In the genomic region with DNA sequence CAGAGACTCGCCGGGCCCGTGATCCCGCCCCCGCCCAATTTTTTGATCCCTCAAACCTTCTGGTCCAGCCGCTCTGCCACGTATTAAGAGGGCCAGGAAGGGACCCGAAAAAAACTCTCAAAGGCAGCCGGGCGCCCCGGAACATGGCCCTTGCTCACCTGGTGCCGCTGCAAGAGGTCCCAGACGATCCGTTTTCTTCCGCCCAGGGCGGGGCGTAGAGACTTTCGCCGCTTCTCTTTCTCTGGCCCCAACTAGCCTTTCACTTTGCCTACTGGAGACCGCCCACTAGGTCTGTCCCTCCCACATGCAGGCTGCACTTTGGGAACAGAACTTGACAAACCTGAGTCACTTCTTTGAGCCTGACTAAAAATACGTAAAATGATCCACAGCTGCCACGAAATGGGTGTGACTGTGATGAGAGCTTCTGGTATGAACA, we compare ENCODE assay signal across 8 mouse cellular contexts. TPM values are rescaled to one million over a fixed set of nuclear protein-coding genes. Genes with fewer than 3 reads are reported as not detected.
DNase-seq lines count a peak whose midpoint lies in the region; ATAC-seq lines count a peak whose summit lies in the region.

No protein-coding gene starts in this region.

- peak overlapping the region; percentile 88 for H3K27ac ChIP-seq in embryonic facial prominence, embryonic 15.5 days (replicated peaks)
- H3K27ac ChIP-seq in heart, embryonic 13.5 days (replicated peaks): peak overlapping the region; percentile 72
- peak overlapping the region; percentile 78 for H3K27ac ChIP-seq in kidney, embryonic 16.5 days (ENCODE audit: low read length)

- H3K27me3 ChIP-seq in embryonic facial prominence, embryonic 15.5 days: no peaks in the 10 kb centered on the region
- no peaks in the 10 kb centered on the region for H3K27me3 ChIP-seq in heart, embryonic 13.5 days (replicated peaks)
- H3K27me3 ChIP-seq in kidney, embryonic 16.5 days (ENCODE audit: insufficient read depth, low read length): no peaks in the 10 kb centered on the region

- 4% methylated on average over 22 of the region's 22 CpGs for WGBS in embryonic facial prominence, embryonic 15.5 days
- 2% methylated on average over 22 of the region's 22 CpGs for WGBS in heart, embryonic 13.5 days
- whole genome bisulfite sequencing in kidney, embryonic 16.5 days: under 1% methylated on average over 22 of the region's 22 CpGs

- peak; percentile 46 for ATAC-seq in embryonic facial prominence, embryonic 15.5 days (ENCODE audit: insufficient number of reproducible peaks, low FRiP score, low TSS enrichment, low read depth)
- ATAC-seq in heart, embryonic 13.5 days (ENCODE audit: extremely low read depth, insufficient number of reproducible peaks, low FRiP score, low TSS enrichment): 0 out of 2 replicates have a peak, but pooled peaks have one; percentile 23
- ATAC-seq in kidney, embryonic 16.5 days (ENCODE audit: low FRiP score, low TSS enrichment): peak; percentile 68

- H3K4me1 ChIP-seq in embryonic facial prominence, embryonic 15.5 days: peaks cover 40% of the 10 kb centered on the region
- peaks cover 55% of the 10 kb centered on the region for H3K4me1 ChIP-seq in heart, embryonic 13.5 days
- peaks cover 24% of the 10 kb centered on the region for H3K4me1 ChIP-seq in kidney, embryonic 16.5 days (ENCODE audit: insufficient read depth, low read length)

- peak overlapping the region; percentile 62 for H3K4me3 ChIP-seq in embryonic facial prominence, embryonic 15.5 days (replicated peaks)
- H3K4me3 ChIP-seq in heart, embryonic 13.5 days: peak overlapping the region; percentile 73
- peak overlapping the region; percentile 75 for H3K4me3 ChIP-seq in kidney, embryonic 16.5 days (ENCODE audit: low read length)

- DNase-seq in 3T3-L1 (ENCODE audit: low read depth, low spot score): peak; percentile 95
- peak; percentile 85 for DNase-seq in ZHBTc4 (ENCODE audit: low read depth, low spot score)
- DNase-seq in lung, postnatal 10 days: peak; percentile 89
- DNase-seq in ovary, adult 18-20 months (ENCODE audit: low spot score): peak; percentile 68
- peak; percentile 54 for DNase-seq in thymus, postnatal 25 days

- no peaks in the 10 kb centered on the region for H3K9me3 ChIP-seq in embryonic facial prominence, embryonic 15.5 days (replicated peaks)
- H3K9me3 ChIP-seq in heart, embryonic 13.5 days: no peaks in the 10 kb centered on the region
- no peaks in the 10 kb centered on the region for H3K9me3 ChIP-seq in kidney, embryonic 16.5 days (ENCODE audit: low read length)

- H3K4me2 ChIP-seq in embryonic facial prominence, embryonic 15.5 days (replicated peaks): peak overlapping the region; percentile 57
- peak overlapping the region; percentile 81 for H3K4me2 ChIP-seq in heart, embryonic 13.5 days
- H3K4me2 ChIP-seq in kidney, embryonic 16.5 days (replicated peaks; ENCODE audit: low read depth, low read length): peak overlapping the region; percentile 68

- peak overlapping the region; percentile 58 for H3K9ac ChIP-seq in embryonic facial prominence, embryonic 15.5 days
- H3K9ac ChIP-seq in heart, embryonic 13.5 days: peak overlapping the region; percentile 89
- H3K9ac ChIP-seq in kidney, embryonic 16.5 days (replicated peaks; ENCODE audit: low read length): peak overlapping the region; percentile 73

- H3K36me3 ChIP-seq in embryonic facial prominence, embryonic 15.5 days: peaks cover 20% of the 10 kb centered on the region
- H3K36me3 ChIP-seq in heart, embryonic 13.5 days: peaks cover 30% of the 10 kb centered on the region
- peaks cover 23% of the 10 kb centered on the region for H3K36me3 ChIP-seq in kidney, embryonic 16.5 days (ENCODE audit: insufficient read depth, low read length)

RNA-seq across cellular contexts. Expression of a gene that starts 4.1 kb away (rescaled TPM):
- polyA plus RNA-seq in embryonic facial prominence, embryonic 15.5 days (2015; fragmentation: Nextera tagmentation; extraction: Ambion mirVana): 210 and 216 TPM in 2 replicates
- polyA plus RNA-seq in heart, embryonic 13.5 days (2015; fragmentation: Nextera tagmentation; extraction: Ambion mirVana): 92.2 and 102 TPM in 2 replicates
- 141 and 155 TPM in 2 replicates for polyA plus RNA-seq in kidney, embryonic 16.5 days (2015; fragmentation: Nextera tagmentation; extraction: Ambion mirVana)

RNA-seq across cellular contexts. Expression of a gene that starts 25.3 kb away (rescaled TPM):
- 180 and 183 TPM in 2 replicates for polyA plus RNA-seq in embryonic facial prominence, embryonic 15.5 days (2015; fragmentation: Nextera tagmentation; extraction: Ambion mirVana)
- 67.5 and 90.7 TPM in 2 replicates for polyA plus RNA-seq in heart, embryonic 13.5 days (2015; fragmentation: Nextera tagmentation; extraction: Ambion mirVana)
- polyA plus RNA-seq in kidney, embryonic 16.5 days (2015; fragmentation: Nextera tagmentation; extraction: Ambion mirVana): 40.3 and 78.3 TPM in 2 replicates

RNA-seq across cellular contexts. Expression of a gene that starts 25.4 kb away (rescaled TPM):
- 11.2 and 14.7 TPM in 2 replicates for polyA plus RNA-seq in embryonic facial prominence, embryonic 15.5 days (2015; fragmentation: Nextera tagmentation; extraction: Ambion mirVana)
- 3.1 and 3.3 TPM in 2 replicates for polyA plus RNA-seq in heart, embryonic 13.5 days (2015; fragmentation: Nextera tagmentation; extraction: Ambion mirVana)
- 13.5 and 15.1 TPM in 2 replicates for polyA plus RNA-seq in kidney, embryonic 16.5 days (2015; fragmentation: Nextera tagmentation; extraction: Ambion mirVana)

RNA-seq across cellular contexts. Expression of a gene that starts 45.3 kb away (rescaled TPM):
- polyA plus RNA-seq in embryonic facial prominence, embryonic 15.5 days (2015; fragmentation: Nextera tagmentation; extraction: Ambion mirVana): 2.3 and 3.6 TPM in 2 replicates
- polyA plus RNA-seq in heart, embryonic 13.5 days (2015; fragmentation: Nextera tagmentation; extraction: Ambion mirVana): 0.56 and 0.72 TPM in 2 replicates
- 3.9 and 4.4 TPM in 2 replicates for polyA plus RNA-seq in kidney, embryonic 16.5 days (2015; fragmentation: Nextera tagmentation; extraction: Ambion mirVana)

RNA-seq across cellular contexts. Expression of a gene that starts 46.4 kb away (rescaled TPM):
- polyA plus RNA-seq in embryonic facial prominence, embryonic 15.5 days (2015; fragmentation: Nextera tagmentation; extraction: Ambion mirVana): 68.4 and 69.7 TPM in 2 replicates
- polyA plus RNA-seq in heart, embryonic 13.5 days (2015; fragmentation: Nextera tagmentation; extraction: Ambion mirVana): 57.9 and 66.4 TPM in 2 replicates
- polyA plus RNA-seq in kidney, embryonic 16.5 days (2015; fragmentation: Nextera tagmentation; extraction: Ambion mirVana): 85.5 and 86.7 TPM in 2 replicates

Comparison
In these comparisons a context has a peak if more than half of its experiments do, and no peak if none do; other contexts are left out.
1. Peak in every context shown above with its lines: DNase-seq, ATAC-seq, H3K4me3 ChIP-seq and H3K27ac ChIP-seq.